Mouse (Mus musculus): ENCODE data around the gene Stk10.

The Stk10 gene

GRCm38 (mm10) chr11:32629713-32630211 lies 96.7 kb downstream of the Stk10 start:
- no peak for DNase-seq (ENCODE audit: low spot score in 2 of 2)

- DNase-seq (ENCODE audit: low spot score in 2 of 2) = no peak
Measured at GRCm38 (mm10) chr11:32632671-32633070, 99.6 kb downstream of the Stk10 start.

GRCm38 (mm10) chr11:32633542-32633941 lies 100.4 kb downstream of the Stk10 start:
- no peak for DNase-seq (ENCODE audit: low spot score in 2 of 2)

DNA sequence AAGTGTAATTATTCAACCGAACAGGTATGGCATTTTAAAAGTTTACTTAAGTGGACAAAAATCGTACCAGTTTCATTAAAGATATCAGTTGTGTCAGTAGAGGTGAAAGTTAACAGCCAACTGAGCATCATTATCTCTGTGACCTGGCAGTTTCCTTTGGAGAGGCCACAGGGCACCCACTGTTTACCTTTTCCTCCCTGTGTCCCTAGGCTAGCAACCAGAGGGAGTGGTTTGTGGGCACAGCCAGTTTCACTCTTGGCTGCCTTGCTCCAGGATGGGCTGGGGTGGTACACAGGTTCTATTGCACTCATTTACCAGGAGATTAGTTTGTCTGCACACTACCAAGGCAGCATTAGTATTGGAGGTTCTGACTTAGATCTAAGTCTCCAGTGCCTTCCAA lies 101.0 kb downstream of the Stk10 start:
- no peak for DNase-seq (ENCODE audit: low spot score in 2 of 2)

DNA sequence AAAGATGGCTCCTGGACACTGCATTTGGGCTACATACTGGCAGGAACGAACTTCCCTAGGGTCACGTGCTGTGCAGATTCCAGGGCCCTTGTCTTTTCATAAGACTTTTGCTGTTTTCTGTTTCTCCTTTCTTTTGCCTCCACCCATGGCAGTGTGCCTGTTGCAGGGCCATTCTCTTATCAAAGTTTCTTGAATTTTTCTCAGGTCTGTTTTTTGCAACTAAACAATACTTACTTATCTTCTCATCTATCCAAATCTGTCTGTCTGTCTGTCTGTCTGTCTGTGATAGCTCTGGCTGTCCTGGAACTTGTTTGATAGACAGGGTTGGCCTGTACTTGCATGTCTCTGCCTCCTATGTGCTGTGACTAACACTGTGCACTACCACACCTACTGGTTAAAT lies 101.7 kb downstream of the Stk10 start:
- DNase-seq (ENCODE audit: low spot score in 2 of 2) = no peak

DNA sequence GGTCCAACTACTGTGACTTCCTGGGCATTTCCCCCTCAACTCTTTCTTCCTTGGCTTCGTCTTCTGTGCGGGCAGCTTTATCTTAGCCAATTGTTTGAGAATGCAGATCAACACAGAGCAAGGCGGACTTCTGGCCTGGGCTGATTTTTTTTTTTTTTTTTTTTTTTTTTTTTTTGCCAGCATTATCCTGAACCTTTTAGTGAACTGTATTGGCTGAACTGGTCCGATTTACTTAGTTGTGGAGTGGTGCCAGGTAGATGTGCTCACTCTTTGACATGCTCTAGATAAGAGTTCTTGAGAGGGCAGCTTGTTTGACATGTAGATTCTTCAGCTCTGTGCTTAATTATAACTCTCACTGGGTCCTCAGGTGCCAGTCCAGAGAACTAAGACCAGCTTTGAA lies 103.2 kb downstream of the Stk10 start:
- DNase-seq (ENCODE audit: low spot score in 2 of 2) = no peak

DNA sequence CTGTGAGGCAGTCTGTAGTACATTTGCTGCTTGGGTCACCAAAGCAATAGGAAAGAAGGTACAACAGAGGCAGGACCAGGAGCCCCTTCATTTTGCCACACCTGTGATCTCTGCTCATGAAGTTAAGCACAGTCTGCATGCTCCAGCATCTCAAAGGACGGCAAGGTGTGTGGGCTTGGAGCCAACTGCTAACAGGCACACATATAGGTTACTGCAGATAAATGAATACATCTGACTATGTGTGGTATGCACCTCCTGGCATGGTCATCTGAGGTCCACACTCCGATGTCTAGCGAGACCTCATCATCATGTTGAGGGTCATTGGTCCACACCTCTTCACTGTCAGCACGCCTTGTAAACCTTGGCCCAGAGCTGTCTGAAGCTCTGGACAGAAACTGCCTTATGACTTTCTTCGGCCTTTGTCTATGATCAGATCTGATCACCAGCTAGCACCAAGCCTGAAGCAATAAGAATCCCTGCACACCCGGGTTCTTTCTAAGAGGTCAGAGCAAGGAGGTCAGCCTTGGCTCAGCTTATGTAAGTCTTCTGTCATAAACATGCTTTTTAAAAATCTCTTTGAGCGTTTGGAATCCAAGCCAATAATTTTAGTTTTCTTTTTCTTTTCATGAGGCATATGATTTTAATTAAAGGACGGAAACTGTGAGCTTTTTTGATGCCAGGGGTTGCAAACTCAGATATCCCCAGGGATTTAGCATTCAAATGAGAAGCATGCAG lies 105.6 kb downstream of the Stk10 start:
- DNase-seq (ENCODE audit: low spot score in 2 of 2) = no peak

GRCm38 (mm10) chr11:32640617-32641016 lies 107.5 kb downstream of the Stk10 start:
- DNase-seq (ENCODE audit: low spot score in 2 of 2) = no peak

GRCm38 (mm10) chr11:32642249-32642876 lies 109.3 kb downstream of the Stk10 start, which contains the start of gene Fbxw11:
Gene Fbxw11 (plus strand): TSS chr11:32642724.
- DNase-seq (ENCODE audit: low spot score in 2 of 2) = peak; percentile 94 to 98

- peak in 1 of 2 experiments; percentile 85 for DNase-seq (ENCODE audit: low spot score in 2 of 2)
Measured at GRCm38 (mm10) chr11:32642899-32643886, 110.1 kb downstream of the Stk10 start.

DNA sequence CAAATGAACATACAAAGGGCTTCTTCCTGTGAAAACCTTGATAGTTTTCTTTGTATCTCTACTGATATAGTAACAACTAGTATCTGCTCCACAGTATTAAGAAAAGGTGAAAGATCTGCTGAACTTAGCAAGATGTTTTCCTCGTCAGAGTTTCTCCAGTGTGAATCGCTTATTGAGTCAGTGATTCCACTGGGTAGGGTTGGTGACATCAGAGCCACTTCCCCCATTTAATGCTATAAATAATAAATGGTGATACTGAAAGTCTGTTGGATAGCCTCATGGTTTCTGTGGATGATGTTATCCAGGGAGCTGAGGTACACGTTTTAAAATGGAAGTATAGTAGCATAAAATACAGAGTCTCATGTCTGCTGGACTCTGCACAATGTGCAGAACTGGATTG lies 110.9 kb downstream of the Stk10 start:
- DNase-seq (ENCODE audit: low spot score in 2 of 2) = no peak

DNA sequence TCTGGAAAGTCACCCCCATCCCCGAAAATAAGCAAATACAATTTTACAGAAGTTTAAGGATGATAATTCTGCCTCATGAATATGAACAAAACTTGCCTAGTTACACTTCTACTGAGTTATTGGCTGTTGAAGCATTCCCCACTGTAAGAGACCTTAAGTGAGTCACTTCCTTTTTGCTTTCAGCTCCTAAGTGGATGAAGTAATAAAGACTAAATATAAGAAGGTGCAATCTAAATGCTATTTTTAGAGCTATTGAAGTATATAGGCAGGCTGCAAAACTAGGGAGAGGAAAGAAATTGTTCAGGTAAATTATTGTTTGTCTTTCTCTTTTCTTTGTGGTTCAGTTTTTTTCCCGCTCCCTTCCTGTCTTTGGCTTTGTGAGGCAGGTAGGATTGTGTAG lies 114.2 kb downstream of the Stk10 start:
- DNase-seq (ENCODE audit: low spot score in 2 of 2) = no peak

- no peak for DNase-seq (ENCODE audit: low spot score in 2 of 2)
Measured at GRCm38 (mm10) chr11:32650236-32650749, 117.2 kb downstream of the Stk10 start.

GRCm38 (mm10) chr11:32650893-32651590 lies 117.9 kb downstream of the Stk10 start:
- no peak for DNase-seq (ENCODE audit: low spot score in 2 of 2)

DNA sequence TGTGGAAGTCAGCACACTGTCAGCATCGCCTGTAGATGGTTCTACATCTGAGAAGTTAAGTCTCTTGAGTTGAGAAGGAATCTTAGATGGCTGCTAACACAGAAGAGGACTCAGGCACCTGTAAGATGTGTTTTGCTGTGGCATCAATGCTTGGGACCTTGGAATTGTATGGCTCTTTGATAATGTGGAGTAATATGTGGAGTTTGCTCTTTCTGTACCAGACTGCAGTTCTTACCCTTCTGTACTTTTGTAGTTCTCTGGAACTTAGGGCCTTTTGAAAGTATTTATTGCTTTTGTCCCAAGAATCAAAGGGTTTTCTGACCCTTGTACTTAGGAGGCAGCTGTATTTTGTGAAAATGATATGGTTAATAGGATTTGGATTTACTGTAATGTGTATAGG lies 118.6 kb downstream of the Stk10 start:
- no peak for DNase-seq (ENCODE audit: low spot score in 2 of 2)

- DNase-seq (ENCODE audit: low spot score in 2 of 2) = no peak
Measured at GRCm38 (mm10) chr11:32662082-32662656, 129.1 kb downstream of the Stk10 start.

- no peak for DNase-seq (ENCODE audit: low spot score in 2 of 2)
Measured at GRCm38 (mm10) chr11:32665639-32666038, 132.5 kb downstream of the Stk10 start.

DNA sequence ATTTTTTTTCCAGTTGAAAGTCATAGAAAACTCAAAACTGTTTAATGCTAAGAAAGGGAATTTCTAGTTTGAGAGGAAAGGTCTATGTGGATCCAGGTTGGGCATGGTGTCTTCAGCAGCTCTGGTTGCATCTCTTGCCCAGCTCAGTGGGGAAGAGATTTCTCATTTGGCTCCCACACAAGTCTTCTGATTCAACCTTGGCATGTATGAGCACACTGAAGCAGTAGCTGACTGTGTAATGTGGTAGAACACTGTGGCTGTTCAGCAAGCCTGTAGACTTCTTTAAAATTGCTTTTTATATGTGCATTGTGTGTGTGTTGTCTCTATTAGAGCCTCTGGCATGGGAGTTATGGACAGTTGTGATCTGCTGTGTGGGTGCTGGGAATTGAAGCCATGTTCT lies 133.9 kb downstream of the Stk10 start:
- DNase-seq (ENCODE audit: low spot score in 2 of 2) = no peak

DNA sequence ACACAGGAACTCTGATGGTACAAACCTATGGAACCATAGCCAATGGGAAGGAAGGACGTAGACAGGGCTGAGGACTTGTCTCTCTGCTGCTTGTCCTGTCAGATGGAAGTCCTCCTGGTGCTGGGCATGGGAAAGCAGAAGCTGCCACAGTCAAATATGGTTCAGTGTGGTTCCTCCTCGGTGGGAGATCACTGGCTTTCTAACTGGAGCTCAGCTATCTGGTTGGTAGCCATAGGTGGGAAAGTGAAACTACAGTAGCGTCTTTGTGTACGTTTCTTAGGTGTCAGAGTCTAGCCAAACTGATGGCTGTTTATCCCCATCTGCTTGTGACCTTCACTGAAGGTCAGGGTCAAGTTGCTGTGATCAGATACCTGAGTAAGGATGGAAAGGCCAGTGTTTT lies 138.4 kb downstream of the Stk10 start:
- no peak for DNase-seq (ENCODE audit: low spot score in 2 of 2)

Data from spleen, postnatal 4 days (tissue).